Mouse (Mus musculus): ENCODE results near the gene Coro1b.

DNA sequence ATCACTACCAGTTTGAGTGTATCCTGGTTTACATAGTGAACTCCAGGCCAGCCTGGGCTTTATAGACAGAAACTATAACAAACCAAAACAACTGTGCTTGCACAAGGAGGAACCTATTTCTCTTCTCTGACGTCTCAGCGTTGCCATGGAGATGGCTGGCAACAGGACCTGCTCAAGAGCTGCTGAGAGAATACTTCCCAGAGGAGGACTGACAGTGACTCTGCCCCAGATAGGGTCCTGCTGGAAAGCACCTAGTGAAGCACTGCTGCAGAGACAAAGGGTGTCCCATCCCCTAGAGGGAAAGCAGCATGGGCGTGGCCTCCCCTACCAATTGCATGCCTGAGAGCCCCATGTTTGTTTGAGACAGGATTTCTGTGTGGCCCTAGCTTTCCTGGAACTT lies 33.5 kb downstream of the Coro1b start:
- TF ChIP-seq CTCF (IDR thresholded peaks at IDR 0.05; ENCODE audit: low read depth, low read length) (no peak), POLR2A (IDR thresholded peaks at IDR 0.05; ENCODE audit: extremely low read depth, insufficient read depth, low read length) (no peak)
